Mouse (Mus musculus) adrenal gland, postnatal 4 days (tissue): ENCODE results near the gene Tmcc3. TPM values are rescaled to one million over a fixed set of nuclear protein-coding genes. Genes with fewer than 3 reads are reported as not detected.

Source experiments
- DNase-seq, 2 experiments: peaks; one replicate each; pipeline ENCODE4 v3.0.0; 2021 to 2022; ENCODE audit warnings: low spot score in 2 of 2, mixed read lengths in 2 of 2
- total RNA-seq, 2 experiments: library from RNA; stranded (reverse); gene quantifications; 2 replicates each; pipeline ENCODE4 v1.2.3; 2021

The Tmcc3 gene
- total RNA-seq, 2 experiments from 2014 or later: 23.7 to 23.9 TPM

DNA sequence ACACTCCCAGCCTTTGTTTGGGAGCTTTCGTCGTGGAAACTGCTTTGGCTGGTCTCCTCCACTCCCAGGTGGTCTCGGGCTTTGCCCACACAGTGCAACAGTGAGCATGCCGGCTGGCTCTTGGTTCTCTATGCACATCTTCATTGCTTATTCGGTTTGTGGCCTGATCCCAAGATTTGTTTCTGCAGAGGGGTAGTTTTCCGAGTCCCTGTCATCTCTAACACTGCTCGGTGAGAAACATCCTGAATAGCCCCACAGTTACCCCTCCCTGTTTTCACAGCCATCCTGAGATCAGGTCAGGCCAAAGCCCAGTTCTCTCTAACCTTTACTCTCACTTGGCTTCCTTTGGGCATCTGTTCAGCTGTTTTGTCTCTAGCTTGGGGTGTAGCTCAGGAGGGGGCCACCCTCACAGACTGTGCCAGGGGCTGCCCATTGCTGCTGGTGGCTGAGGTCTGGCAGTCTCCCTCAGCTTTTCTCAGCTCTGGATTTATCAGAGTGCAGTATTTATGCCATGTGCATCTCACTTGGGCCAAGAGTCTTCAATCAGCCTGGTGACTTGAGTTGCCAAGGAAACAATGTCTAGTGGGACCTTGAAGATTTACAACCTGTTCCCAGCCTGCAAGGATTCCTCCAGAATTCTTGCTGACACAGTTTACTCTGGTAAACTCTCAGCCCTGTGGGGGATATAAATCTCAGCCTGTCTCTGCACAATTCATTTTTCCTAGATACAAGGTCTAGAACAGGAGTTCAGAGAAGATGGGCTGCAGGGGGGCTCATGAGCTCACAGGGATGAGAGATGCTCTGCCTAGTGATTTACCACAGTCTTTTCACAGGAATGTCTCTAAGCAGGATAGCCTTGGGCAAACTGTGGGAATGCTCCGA lies 102.3 kb downstream of the Tmcc3 start:
- DNase-seq: no peak

DNA sequence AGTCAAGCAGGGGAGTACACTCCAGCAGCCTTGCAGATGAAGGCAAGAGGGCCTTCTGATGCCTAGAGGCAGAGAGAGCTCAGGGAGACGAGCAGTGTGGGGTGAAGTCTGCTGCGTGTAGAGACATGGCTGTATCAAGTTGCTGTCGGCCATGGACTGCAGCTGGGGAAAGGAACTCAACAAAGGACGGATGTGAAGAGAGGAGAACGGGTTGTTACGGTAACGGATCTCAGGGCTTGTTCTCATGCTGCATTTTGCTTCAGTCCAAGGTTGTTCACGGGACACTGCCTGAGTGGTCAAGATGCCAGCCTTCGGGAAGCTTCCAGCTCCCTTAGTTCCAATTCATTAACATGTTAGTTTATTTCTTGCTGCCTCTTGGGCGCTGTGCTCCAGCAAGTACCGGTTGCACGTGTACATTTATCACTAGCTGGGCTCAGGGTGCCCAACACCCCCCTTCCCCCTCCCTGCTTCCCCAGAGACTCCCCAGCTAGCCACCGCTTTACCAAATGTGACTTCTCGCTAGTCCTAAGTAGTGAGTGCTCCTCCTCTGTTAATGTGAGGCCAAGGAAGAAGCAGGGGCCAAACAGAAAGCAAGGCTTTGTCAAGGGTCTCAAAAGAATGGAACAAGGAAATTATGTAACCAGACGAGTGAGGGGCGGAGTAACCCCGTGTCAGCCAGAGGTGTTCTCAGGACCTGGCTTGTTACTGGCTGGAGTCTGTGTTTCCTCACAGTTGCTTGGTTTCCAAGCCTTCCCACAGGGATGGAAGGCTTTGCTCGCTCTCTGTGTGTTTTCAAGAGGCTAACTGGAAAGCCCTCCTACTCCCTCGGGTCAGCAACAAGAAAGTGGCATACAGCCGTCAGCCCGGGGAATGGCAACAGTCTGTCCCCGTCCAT lies 104.4 kb downstream of the Tmcc3 start:
- no peak for DNase-seq

DNA sequence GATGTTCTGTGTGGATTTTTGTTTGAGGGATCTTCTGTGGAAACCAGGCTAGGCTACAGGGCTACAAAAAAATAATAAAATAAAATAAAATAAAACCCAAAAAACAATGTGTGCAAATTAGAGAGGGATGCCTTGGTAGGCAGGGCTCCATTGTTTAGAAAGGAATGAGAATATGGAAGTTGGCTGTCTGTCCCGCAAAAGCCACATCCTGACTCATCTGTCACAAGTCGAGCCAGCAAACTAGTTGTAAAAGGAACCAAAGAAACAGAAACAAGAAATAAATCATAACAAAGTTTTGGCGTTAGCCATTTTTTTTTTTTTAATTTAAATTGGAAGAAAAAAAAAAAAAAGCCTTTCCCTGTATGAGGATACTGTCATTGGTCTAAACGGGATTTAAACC lies 105.9 kb downstream of the Tmcc3 start:
- DNase-seq: no peak

DNA sequence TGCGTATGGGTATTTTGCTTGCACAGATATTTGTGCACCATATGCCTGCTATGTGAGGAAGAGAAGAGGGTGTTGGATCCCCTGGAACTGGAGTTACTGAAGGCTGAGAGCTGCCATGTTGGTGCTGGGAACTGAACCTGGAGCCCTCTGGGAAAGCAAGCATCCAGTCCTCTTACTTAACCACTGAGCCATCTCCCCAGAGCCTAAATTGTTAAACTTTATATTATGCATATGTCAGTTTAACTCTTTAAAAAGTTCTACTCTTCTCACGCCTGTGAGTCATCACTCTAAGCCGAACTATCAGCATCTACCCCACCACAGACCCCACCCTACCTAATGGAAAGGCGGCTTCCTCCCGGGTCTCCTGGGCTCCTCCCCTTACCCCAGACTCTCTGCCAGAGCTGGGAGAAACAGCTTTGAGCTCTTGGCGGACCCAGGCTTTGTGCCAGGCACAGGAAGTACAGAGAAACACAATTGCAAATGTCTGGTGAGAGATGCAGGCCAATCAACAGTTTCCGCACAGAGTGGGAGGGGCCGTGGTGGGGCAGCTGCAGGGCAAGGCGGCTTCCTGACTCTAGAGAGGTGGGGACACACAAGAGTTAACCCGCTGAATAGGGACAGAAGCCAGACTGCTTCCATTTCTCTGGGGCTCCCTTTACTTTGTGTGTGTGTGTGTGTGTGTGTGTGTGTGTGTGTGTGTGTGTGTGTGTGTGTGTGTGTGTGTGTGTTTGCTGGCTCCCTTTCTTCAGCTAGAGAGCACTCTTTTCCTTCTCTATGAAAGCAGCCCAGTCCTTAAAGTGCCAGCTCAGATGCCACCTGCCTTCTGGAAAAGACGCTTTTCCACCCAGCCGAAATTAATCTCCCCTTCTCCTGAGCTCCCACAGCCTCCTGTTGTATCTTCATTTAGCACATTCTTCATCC lies 114.5 kb downstream of the Tmcc3 start:
- peak in 1 of 2 experiments; percentile 48 for DNase-seq

DNA sequence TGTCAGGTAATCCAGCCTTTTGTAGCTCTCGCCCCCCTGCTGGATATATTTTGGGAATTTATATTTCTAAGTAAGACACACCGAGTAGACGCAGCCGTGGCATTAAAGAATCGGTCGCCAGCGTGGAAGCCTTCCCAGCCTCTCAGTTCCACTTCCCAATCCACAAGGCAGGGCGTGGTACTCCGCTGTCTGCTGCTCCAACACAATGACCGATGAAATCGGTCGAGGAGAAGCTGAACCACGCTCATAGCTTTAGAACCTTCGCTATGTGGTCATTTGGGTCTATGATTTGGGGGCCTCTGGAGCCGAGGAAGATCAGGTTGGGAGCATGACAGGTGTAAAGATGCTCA lies 115.1 kb downstream of the Tmcc3 start:
- no peak for DNase-seq

DNA sequence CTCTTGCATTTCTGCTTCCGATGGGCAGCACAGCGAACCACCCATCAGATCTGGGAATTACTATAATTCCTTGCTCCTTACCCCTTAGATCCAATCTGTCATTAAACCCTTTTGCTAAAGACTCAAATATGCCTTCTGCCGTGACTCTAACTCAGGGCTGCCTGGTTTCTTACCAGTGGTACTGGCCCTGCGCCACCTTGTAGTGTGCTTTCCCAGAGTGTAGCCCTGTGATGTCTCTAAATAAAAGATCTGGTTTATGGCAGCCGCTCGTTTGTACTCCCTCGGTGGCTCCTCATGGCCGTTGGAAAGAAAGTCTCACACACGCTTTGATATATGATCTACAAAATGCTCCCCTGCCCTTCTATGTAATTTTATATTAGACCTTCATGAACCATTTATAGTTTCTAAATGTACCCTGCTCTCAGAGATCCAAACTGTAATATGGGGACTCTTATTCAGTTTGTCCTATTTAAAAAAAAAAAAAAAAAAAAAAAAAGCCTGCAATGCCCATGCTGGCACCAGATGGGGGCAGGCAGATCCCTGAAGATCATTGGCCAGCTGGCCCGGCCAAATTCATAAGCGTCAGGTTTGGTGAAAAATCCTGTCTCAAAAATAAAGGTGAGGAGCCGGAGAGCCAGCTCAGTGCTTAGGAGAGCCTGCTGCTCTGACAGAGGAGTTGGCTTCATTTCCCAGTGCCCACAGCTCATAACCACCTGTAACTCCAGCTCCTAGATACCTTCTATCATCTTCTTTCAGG lies 116.6 kb downstream of the Tmcc3 start:
- no peak for DNase-seq

DNA sequence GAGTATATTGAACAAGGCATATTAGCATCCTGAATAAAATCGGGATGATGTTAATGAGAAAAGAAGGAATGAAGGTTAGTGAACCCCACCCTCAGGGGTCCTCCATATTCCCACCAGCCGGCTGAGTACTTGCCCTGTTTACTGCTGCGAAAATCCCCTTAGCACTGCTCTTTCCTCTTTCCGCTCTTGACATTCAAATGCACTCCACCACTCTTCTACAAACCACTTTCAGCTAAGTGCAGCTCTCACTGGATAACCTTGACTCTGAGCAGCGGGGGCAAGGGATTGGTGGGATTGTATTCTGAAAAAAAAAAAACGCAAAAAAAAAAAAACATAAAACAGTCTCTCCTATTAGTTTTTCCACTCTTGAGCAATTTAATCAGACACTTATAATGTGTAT lies 118.8 kb downstream of the Tmcc3 start:
- DNase-seq: no peak

DNA sequence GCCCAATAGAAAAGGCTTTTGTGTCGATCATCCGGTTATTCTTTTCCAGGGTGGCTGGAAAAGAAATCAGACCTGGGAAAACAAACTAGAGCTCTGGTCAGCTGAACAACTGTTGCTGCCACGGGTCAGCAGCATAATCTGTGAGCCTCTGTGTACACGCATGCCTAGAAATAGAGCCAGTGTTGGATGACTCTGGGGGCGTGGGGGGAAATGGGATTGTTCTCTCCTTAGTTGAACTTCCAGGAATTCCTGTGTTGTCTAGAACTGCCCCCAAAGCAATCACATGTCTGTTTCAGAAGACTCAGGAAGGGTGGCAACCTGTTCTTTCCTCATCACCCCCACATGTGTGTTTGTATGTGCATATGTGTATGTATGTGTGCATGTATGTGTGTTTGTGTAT lies 121.2 kb downstream of the Tmcc3 start:
- DNase-seq: no peak

DNA sequence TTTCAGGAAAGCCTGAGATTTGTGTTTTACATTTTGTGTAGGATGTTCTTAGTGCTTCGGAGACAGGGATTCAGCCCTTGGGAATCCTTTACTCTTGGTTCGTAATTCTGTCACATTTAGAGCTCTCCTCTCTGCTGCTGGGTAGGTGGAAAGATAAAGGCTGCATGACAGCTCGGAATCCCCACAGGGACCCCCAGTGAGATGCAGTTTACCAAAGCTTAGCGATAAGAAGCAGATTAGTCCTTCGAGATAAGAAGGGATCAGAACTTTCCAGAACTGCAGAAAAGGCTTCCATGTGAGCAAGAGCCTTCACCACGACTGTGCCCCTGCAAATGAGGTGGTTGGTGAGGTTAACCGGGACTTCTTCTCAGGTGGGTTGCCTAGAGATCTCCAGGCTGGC lies 122.2 kb downstream of the Tmcc3 start:
- DNase-seq: no peak

DNA sequence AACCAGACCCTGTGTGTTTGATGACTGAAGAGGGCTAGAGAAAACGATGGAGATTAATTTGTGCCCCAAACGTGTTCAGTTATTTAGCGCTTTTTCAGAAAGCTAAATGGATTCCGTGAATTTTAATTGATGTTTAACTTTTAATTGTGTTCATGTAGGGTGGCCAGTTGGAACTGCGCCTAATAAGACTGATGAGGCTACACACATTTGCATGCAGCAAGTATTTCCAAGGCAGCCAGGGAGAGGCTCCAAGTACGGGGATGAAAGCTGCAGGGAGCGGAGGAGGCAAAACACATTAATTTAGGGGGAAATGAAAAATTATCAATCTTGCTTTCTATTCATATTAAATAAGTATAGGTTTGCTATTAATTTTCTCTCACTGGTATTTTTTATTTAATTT lies 131.0 kb downstream of the Tmcc3 start:
- no peak for DNase-seq

DNA sequence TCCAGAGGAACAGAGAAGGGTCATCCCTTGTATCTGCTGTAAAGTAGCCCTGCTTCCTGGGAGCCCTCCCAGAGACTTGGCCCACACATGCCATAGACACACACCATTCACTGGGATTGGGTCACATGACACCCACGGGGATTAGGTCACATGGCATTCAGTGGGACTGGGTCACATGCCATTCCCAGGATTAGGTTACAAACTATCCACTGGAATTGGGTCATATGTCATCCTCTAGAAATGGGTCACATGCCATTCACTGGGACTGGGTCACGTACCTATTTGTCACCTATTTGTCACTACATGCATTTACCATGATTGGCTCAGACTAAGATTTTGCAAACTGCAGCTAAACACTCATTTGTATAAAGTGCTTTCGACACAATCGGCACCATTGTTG lies 131.7 kb downstream of the Tmcc3 start:
- DNase-seq: no peak

DNA sequence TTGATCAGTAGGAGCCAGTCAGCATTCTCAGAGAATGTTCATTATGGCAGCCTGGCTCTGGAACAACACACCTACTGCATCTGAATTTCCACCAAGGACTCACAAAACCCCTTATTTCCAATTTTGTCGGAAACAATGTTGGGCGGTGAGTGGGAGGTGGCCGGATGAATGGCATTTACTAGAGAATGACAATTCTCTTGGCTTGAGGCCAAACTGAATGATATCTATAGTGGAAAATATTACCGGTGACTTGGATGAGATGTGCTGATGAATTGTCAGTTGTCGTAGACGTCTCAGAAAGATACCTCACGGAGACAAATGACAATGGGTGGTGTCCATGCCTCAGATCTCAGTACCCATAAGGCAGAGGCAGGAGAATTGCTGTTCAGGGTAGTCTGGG lies 133.4 kb downstream of the Tmcc3 start:
- DNase-seq: no peak

DNA sequence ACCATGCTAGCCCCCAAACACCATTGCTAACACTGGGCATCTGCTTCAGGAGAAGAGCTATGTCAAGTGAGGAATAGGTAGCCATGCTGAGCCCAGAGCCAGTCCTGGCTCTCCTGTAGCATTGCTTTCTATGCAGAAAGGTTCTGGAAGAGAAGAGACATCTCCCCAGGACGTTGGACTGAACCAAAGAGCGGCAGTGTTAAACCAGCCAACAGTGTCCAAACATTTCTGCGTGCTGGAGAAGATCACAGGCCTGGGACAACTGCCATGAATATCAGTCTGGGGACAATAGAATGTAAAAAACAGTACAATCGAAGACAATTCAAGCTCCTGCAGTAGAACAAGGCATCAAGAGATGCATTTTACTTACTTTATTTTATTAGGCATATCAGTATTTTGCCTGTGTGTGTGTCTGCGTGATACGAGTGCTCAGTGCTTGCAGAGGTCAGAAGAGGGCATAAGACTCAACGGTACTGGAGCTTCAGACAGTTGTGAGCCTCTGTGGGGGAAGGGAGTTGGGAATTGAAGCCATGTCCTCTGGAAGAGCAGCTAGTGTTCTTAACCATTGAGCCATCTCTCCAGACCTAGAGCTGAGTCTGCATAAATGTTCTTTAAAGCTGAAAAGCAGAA lies 134.7 kb downstream of the Tmcc3 start:
- no peak for DNase-seq

DNA sequence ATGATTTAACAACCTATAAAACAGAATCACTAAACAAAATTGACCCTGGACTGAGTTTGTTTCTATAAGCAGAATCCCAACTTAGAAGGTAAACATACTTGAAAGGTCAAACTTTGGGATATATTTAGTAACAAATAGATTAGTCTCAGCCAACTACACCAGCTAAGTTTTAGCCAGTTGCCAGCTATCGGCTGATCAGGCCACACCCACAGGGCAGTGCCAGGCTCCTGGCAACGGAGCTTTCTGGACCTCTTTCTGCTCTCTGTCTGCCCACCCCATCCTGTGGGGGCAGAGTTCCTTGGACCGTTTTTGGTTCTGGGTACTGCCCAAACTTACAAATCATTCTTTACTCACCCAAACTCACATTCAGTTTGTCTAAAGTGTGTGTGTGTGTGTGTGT lies 137.9 kb downstream of the Tmcc3 start:
- DNase-seq: no peak

DNA sequence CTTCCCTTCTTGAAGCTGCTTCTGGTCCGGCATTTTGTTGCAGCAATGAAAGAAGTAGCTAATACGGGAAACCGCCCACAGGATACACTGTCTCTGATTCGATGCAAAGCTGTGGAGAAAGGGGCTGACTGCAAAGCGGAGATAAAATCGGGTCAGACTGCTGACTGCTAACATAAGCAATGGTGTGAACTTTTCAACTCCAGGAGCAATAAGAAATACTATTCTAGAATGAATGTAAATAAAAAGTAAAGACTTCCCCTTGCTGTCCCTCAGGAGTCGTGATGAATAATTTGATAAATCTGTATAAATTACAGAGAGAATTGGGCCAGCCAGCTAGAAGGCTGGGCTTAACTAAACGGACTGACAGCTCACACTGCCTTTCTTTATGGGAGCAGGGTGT lies 139.0 kb downstream of the Tmcc3 start:
- DNase-seq: no peak

DNA sequence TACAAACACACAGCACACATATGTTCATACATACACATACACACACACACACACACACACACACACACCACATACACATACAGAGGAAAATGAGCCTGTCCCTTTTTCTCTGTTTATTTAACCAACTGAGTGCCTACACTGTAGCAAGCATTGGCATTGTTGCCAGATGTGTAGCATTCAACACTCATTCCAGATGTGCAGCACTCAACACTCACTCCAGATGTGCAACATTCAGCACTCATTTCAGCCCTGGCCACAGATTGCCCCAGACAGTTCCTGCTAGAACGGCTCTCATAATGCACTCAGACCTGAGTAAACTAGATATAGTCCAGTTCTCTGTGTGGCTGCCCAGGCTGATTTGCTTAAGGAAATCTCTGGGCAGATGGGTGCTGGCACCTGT lies 145.7 kb downstream of the Tmcc3 start:
- no peak for DNase-seq

DNA sequence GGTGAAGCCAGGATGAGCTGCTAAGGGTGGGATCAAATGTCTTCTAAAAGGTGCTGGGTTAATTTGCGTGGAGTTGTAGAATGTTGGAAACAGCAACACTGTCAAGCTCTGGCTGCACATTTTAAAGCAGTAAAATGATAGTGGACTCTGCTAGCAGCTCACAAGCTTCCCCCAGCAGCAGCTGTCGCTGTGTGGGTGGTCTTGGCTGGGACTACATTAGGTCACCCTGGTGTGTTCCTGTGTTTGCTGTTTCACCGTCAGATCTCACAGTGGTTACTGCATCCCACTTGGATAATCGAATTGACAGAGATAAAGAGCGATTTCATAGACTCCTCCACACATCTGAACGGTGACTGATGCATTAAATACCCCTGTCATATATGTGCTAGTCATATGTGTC lies 146.9 kb downstream of the Tmcc3 start:
- no peak for DNase-seq

DNA sequence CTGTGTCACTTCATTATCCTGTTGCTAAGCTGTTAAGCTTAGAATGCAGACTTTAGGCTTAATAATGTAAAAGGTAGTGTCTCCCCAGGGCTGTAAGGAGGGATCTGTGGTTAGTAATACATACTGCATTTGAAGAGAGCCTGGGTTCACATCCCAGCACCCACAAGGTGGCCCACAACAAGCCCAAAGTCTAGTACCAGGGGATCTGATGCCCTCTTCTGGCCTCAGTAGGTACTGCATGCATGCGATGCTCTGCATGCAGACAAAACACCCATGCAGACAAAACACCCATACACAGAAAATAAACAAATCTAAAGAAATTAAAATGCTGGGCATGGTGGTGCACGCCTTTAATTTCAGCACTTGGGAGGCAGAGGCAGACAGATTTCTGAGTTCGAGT lies 149.6 kb downstream of the Tmcc3 start:
- no peak for DNase-seq

DNA sequence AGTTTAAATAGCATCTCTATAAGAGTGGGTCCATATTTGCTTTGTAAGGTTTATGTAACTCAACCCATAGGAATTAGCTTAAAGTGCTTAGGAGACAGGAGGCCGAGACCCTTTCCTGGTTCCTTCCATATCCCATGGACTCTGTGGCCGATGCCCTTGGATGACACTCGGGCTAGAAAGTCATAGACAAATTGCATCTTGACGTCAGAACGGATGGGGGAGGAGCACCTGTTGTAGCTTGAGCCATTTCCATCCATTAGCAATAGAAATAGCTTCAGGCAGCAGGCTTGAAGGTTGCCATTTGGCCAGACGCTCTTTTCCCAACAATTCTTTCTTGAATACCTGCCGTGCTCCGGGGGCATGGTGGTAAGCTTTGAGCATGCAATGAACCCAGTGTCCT lies 150.1 kb downstream of the Tmcc3 start:
- DNase-seq: no peak
